Mouse (Mus musculus) retina, adult 2 months (tissue): Measurements from ENCODE around the gene Ddx28.

Source experiments
- DNase-seq: peaks from one replicate; pipeline ENCODE4 v3.0.0-alpha.2; 2012; ENCODE audit warnings: low read depth, low spot score

Ddx28 gene

DNA sequence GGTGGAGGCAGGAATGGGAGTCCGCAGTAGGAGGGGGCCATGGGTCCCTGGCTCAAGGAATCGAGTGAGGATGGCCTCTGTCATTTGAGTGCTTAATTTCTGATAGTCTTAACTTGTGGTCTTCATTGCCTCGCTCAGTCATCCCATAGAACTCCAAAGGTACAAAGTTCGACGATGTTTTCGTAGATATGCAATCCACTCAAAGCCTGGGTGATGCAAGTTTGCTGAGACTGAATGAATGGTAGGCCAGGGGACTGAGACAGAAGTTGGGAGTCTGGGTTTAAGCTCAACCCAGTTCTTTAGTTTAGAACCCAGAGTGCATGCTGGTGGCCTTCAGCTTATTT is at the start of gene Ddx28:
TSS of gene Ddx28 (minus strand) at position 240 of the 344 bp plus-strand sequence.
- DNase-seq = no peak

GRCm38 (mm10) chr8:106060521-106060920 is 48.8 kb upstream of the Ddx28 start:
- no peak for DNase-seq

GRCm38 (mm10) chr8:106059613-106060371 is 48.1 kb upstream of the Ddx28 start:
- peak; percentile 32 for DNase-seq

GRCm38 (mm10) chr8:106058731-106059612 is 47.3 kb upstream of the Ddx28 start, which contains the start of gene Nfatc3:
Gene Nfatc3, plus strand, starts transcription at chr8:106058840.
- peak; percentile 86 for DNase-seq

GRCm38 (mm10) chr8:106056455-106056982 is 44.8 kb upstream of the Ddx28 start:
- no peak for DNase-seq

- no peak for DNase-seq
Measured at GRCm38 (mm10) chr8:106055038-106055437, 43.4 kb upstream of the Ddx28 start.

DNA sequence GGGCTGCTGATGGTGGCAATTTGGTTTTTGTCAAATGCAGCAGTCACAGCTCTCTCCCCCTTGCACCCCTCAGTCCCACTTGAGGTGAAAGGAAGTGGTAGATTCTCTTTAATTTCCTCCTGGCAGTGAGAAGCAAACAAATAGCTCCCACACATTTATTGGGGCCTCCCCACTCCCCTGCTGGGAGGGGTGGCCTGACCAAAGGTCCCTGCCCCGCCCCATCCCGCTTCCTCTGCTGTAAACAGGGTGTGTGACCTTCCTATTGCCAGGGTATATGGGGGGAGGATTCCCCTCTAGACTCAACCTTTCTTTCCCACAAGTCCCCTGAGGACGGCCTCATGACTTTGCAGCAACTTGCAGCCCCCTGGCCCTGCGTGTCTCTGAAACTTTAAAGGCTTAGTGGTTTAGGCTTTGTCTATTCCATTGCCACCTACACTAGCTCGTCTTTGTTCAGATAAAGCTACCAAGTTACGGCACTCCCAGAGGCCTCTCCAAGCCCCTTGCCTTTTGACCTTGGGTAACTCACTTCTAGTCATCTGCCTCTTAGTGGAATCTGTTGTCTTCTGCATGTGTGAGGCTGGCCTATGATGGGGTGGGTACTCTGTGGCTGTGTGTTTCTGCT is 42.6 kb upstream of the Ddx28 start:
- DNase-seq = no peak

GRCm38 (mm10) chr8:106052510-106053089 is 40.9 kb upstream of the Ddx28 start:
- no peak for DNase-seq

GRCm38 (mm10) chr8:106051068-106051467 is 39.4 kb upstream of the Ddx28 start:
- no peak for DNase-seq

DNA sequence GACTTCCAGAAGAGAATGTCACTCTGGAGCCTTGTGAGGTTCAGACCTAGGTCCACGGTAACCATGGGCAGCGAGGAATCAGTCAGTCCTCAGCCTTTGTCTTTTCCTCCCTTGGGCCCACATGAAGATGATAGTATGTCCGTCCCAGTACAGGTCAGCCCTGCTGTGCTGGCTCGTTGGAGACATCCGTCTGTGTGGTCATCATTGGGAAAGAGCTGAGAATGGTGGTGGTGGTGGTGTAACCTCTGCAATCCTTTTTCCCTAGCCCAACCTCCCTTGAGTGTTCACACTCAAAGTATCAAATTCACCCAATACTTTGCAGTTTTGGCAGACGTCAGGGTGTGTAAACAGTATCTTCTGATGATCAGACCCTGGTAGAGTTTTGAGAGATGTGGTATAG is 38.2 kb upstream of the Ddx28 start:
- DNase-seq = no peak

- DNase-seq = no peak
Measured at GRCm38 (mm10) chr8:106047854-106048630, 36.4 kb upstream of the Ddx28 start.

- DNase-seq = no peak
Measured at GRCm38 (mm10) chr8:106046872-106047559, 35.3 kb upstream of the Ddx28 start.

- DNase-seq = no peak
Measured at GRCm38 (mm10) chr8:106044151-106044550, 32.5 kb upstream of the Ddx28 start.

GRCm38 (mm10) chr8:106043055-106043454 is 31.4 kb upstream of the Ddx28 start:
- DNase-seq = no peak

DNA sequence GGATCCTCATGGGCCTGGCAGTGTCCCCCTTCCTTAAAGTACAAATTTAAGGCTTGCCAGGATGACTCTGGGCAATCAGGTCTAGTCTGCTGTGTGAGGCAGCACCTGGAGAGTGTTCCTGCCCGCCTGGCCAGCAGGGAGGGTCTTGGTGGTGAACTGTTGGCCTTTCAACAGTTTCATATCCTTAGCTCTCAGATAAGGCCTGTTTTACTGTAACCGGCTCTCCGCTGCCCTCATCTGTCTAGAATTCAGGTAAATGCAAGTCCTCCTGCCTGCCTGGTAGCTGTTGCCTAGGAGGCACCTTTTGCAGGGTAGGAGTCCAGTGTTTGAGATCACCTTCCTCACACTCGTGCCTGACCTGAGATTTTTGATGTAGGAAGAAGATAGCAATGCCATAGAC is 28.5 kb upstream of the Ddx28 start:
- DNase-seq = no peak

GRCm38 (mm10) chr8:106039605-106040004 is 27.9 kb upstream of the Ddx28 start:
- DNase-seq = no peak

GRCm38 (mm10) chr8:106038721-106039120 is 27.0 kb upstream of the Ddx28 start:
- DNase-seq = no peak

DNA sequence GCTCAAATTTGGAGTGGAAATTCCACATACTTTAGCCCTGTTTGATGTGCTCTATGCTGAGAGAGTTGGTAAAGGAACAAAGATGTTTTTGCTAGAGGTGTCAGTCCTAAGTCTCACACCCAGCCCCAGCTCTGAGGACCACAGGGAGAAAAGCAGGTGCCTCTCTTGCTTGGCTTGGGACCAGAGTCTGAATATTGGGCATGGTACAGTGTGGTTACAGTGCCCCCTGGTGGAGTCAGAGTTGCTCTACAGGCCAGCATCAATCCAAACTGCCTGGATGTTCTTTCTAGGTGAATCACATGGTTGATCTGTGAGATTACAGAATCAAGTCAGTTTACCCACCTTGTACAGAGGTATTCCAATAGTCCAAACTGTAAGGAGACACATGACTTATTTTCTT is 10.8 kb upstream of the Ddx28 start:
- peak; percentile 64 for DNase-seq

DNA sequence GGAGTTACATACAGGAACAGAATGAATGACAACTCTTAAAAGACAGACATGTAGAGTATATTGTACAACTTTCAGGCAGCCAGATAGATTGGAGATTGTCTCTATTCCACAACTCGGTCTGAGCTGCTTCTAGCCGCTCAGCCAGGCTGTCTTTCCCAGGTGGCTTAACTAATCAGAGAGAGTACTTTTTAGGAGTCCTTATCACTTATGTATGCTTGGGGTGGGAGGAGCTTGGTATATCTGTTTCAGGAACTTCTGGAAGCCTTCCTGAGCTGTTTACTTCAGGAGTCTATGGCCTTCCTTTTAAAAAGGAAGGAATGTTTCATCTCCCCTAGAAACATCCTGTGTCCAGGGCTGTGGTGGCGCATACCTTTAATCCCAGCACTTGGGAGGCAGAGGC is 6.4 kb upstream of the Ddx28 start:
- DNase-seq = no peak

DNA sequence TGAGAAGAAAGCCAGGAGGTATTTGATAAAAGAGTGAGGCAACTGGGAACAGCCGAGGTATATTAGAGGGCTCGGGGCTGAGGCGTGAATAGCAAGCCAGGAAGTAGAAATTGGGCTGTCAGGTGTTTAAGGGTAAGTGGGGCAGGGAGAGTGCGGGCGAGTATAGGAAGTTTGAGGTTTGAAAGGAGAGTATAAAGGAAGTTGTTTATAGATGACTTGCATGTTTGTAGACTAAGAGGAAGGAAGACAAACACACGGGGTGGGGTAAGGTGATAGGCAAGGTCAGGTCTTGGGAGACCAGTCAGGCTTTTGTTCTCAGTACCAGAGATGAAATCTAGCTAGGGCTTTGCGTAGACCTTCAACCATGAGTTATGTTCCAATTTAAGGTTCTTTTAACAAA is 5.4 kb upstream of the Ddx28 start:
- DNase-seq = no peak
